ENCODE assay signal across 8 mouse cellular contexts in the genomic region with DNA sequence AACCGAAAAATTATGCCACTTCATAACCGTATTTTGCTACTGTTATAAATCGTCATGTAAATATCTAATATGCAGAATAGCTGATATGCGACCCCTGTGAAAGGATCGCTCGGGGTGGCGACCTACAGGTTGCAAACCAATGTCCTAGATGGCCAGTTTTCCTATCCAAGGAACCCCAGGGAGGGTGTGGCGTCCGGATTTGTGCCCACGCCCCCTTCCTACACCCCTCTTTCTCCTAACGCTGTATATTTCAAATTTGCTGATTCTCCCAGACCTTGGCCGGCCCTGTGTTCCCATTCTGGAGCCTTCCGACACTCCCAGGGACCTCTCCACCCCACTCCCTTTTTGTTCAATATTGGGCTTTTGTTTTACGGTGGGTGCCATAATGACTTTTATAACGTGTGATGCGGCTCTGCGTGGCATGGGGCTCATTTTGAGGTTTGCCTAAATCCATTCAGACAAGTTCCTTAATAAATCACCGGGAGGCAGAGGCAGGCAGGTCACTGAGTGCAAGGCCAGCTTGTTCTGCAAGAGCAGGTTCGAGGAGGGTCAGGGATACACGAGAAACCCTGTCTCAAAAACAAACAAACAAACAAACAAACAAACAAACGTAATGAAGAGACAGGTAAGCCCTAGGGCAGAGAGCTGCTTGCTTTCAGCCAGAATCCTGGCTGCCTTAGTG. TPM values are rescaled to one million over a fixed set of nuclear protein-coding genes. Genes with fewer than 3 reads are reported as not detected.
DNase-seq lines count a peak whose midpoint lies in the region; ATAC-seq and TF ChIP-seq lines count a peak whose summit lies in the region.

No protein-coding gene starts in this region.

- no peak for TF ChIP-seq POLR2A in kidney, adult 2 months (IDR thresholded peaks at IDR 0.05; ENCODE audit: low read depth, low read length)

- peaks cover 17% of the 10 kb centered on the region for H3K4me1 ChIP-seq in kidney, adult 2 months (ENCODE audit: control insufficient read depth, insufficient read depth, low read length)
- no peaks in the 10 kb centered on the region for H3K4me1 ChIP-seq in embryonic facial prominence, embryonic 11.5 days (ENCODE audit: control insufficient read depth, insufficient read depth, low read length)
- 0 out of 2 replicates have a peak, but pooled peaks cover 3% of the 10 kb centered on the region for H3K4me1 ChIP-seq in intestine, embryonic 16.5 days (ENCODE audit: control insufficient read depth, insufficient read depth, low read length)
- H3K4me1 ChIP-seq in midbrain, embryonic 16.5 days (ENCODE audit: control insufficient read depth, insufficient read depth, low read length): peaks cover 21% of the 10 kb centered on the region

- 9% methylated on average over 21 of the region's 21 CpGs for WGBS in kidney, adult 2 months
- whole genome bisulfite sequencing in embryonic facial prominence, embryonic 11.5 days: 26% methylated on average over 21 of the region's 21 CpGs
- WGBS in intestine, embryonic 16.5 days: 20% methylated on average over 21 of the region's 21 CpGs
- WGBS in midbrain, embryonic 16.5 days: 25% methylated on average over 21 of the region's 21 CpGs

- peak; percentile 67 for DNase-seq in kidney, adult 2 months
- no peak for DNase-seq in kidney, postnatal 14 days
- no peak for DNase-seq in embryonic facial prominence, embryonic 11.5 days (ENCODE audit: low spot score)
- no peak for DNase-seq in spleen, postnatal 36 days (ENCODE audit: low spot score in 2 of 2)

- no peaks in the 10 kb centered on the region for H3K27me3 ChIP-seq in kidney, adult 2 months (replicated peaks; ENCODE audit: control insufficient read depth, insufficient read depth, low read length)
- H3K27me3 ChIP-seq in embryonic facial prominence, embryonic 11.5 days (ENCODE audit: control insufficient read depth, insufficient read depth, low read length): no peaks in the 10 kb centered on the region
- H3K27me3 ChIP-seq in intestine, embryonic 16.5 days (replicated peaks; ENCODE audit: control insufficient read depth, insufficient read depth, low read length): peaks cover 16% of the 10 kb centered on the region
- no peaks in the 10 kb centered on the region for H3K27me3 ChIP-seq in midbrain, embryonic 16.5 days (ENCODE audit: control insufficient read depth, insufficient read depth, low read depth, low read length)

- peak overlapping the region; percentile 99 for H3K27ac ChIP-seq in kidney, adult 2 months (ENCODE audit: insufficient read depth, low read depth, low read length)
- no peak overlapping the region for H3K27ac ChIP-seq in embryonic facial prominence, embryonic 11.5 days (replicated peaks; ENCODE audit: low read depth, low read length)
- H3K27ac ChIP-seq in intestine, embryonic 16.5 days (ENCODE audit: low read length): no peak overlapping the region
- H3K27ac ChIP-seq in midbrain, embryonic 16.5 days (ENCODE audit: low read length): no peak overlapping the region; the same call in 1 of the 2 replicates

- TF ChIP-seq CTCF in kidney, adult 2 months (conservative IDR thresholded peaks at IDR 0.05; ENCODE audit: insufficient read depth, insufficient read length, low read depth, low read length): no peak

- H3K9me3 ChIP-seq in embryonic facial prominence, embryonic 11.5 days (replicated peaks; ENCODE audit: control insufficient read depth, low read length): no peaks in the 10 kb centered on the region
- H3K9me3 ChIP-seq in intestine, embryonic 16.5 days (ENCODE audit: control insufficient read depth, low read length): no peaks in the 10 kb centered on the region
- no peaks in the 10 kb centered on the region for H3K9me3 ChIP-seq in midbrain, embryonic 16.5 days (replicated peaks; ENCODE audit: control insufficient read depth, low read length, poor library complexity, severe bottlenecking)

- H3K36me3 ChIP-seq in kidney, adult 2 months (ENCODE audit: control insufficient read depth, insufficient read depth, low read length): no peaks in the 10 kb centered on the region
- no peaks in the 10 kb centered on the region for H3K36me3 ChIP-seq in embryonic facial prominence, embryonic 11.5 days (replicated peaks; ENCODE audit: control insufficient read depth, insufficient read depth, low read depth, low read length)
- H3K36me3 ChIP-seq in intestine, embryonic 16.5 days (ENCODE audit: control insufficient read depth, insufficient read depth, low read length): no peaks in the 10 kb centered on the region
- H3K36me3 ChIP-seq in midbrain, embryonic 16.5 days (ENCODE audit: control insufficient read depth, insufficient read depth, low read length): no peaks in the 10 kb centered on the region

- no peak for ATAC-seq in embryonic facial prominence, embryonic 11.5 days (replicated peaks; ENCODE audit: insufficient number of reproducible peaks, low FRiP score, low TSS enrichment, low read depth)
- ATAC-seq in intestine, embryonic 16.5 days: no peak
- ATAC-seq in midbrain, embryonic 16.5 days: no peak
- ATAC-seq in megakaryocyte-erythroid progenitor cell, adult 5-6 weeks (replicated peaks; ENCODE audit: low FRiP score, low TSS enrichment, poor library complexity, severe bottlenecking): no peak
- ATAC-seq in cerebellum, adult (ENCODE audit: insufficient number of reproducible peaks, low FRiP score, low TSS enrichment): no peak

- peak overlapping the region; percentile 55 for H3K9ac ChIP-seq in embryonic facial prominence, embryonic 11.5 days (replicated peaks; ENCODE audit: low read length)
- H3K9ac ChIP-seq in intestine, embryonic 16.5 days (ENCODE audit: low read depth, low read length): peak overlapping the region; percentile 73
- H3K9ac ChIP-seq in midbrain, embryonic 16.5 days (ENCODE audit: low read depth, low read length): peak overlapping the region; percentile 83

- H3K4me3 ChIP-seq in kidney, adult 2 months (ENCODE audit: insufficient read depth, low read depth, low read length): peak overlapping the region; percentile 94
- H3K4me3 ChIP-seq in embryonic facial prominence, embryonic 11.5 days (ENCODE audit: low read depth, low read length): peak overlapping the region; percentile 50
- H3K4me3 ChIP-seq in intestine, embryonic 16.5 days (ENCODE audit: low read length): peak overlapping the region; percentile 64
- H3K4me3 ChIP-seq in midbrain, embryonic 16.5 days (ENCODE audit: low read depth, low read length): peak overlapping the region; percentile 68

- peak overlapping the region; percentile 67 for H3K4me2 ChIP-seq in embryonic facial prominence, embryonic 11.5 days (ENCODE audit: low read depth, low read length)
- H3K4me2 ChIP-seq in intestine, embryonic 16.5 days (ENCODE audit: low read depth, low read length): peak overlapping the region; percentile 76
- H3K4me2 ChIP-seq in midbrain, embryonic 16.5 days (ENCODE audit: low read length): peak overlapping the region; percentile 71

RNA-seq across cellular contexts. Expression of gene Aldh4a1, which starts 0.9 kb away (rescaled TPM):
- polyA plus RNA-seq in kidney, adult 2 months (2012; rRNA removed): 517 and 605 TPM in 2 replicates
- 13.1 and 14.7 TPM in 2 replicates for polyA plus RNA-seq in embryonic facial prominence, embryonic 11.5 days (2014; fragmentation: Nextera tagmentation; extraction: Ambion mirVana)
- polyA plus RNA-seq in intestine, embryonic 16.5 days (2015; fragmentation: Nextera tagmentation; extraction: Ambion mirVana): 13.7 and 17.2 TPM in 2 replicates
- polyA plus RNA-seq in midbrain, embryonic 16.5 days (2015; fragmentation: Nextera tagmentation; extraction: Ambion mirVana): 23.5 and 27.0 TPM in 2 replicates
- total RNA-seq in megakaryocyte-erythroid progenitor cell, adult 5-6 weeks (2014; fragmentation: Nextera tagmentation): 8.0 and 13.2 TPM in 2 replicates
- 9.9 and 13.3 TPM in 2 replicates for total RNA-seq in megakaryocyte-erythroid progenitor cell, adult 5-6 weeks (2017)

RNA-seq across cellular contexts. Expression of gene Gm21969, which starts 20.6 kb away (rescaled TPM):
- 0.02 and 0.08 TPM in 2 replicates for polyA plus RNA-seq in kidney, adult 2 months (2012; rRNA removed)
- polyA plus RNA-seq in embryonic facial prominence, embryonic 11.5 days (2014; fragmentation: Nextera tagmentation; extraction: Ambion mirVana): not detected in 2 replicates
- polyA plus RNA-seq in intestine, embryonic 16.5 days (2015; fragmentation: Nextera tagmentation; extraction: Ambion mirVana): not detected in 2 replicates
- polyA plus RNA-seq in midbrain, embryonic 16.5 days (2015; fragmentation: Nextera tagmentation; extraction: Ambion mirVana): not detected in 2 replicates
- not detected in 2 replicates for total RNA-seq in megakaryocyte-erythroid progenitor cell, adult 5-6 weeks (2014; fragmentation: Nextera tagmentation)
- total RNA-seq in megakaryocyte-erythroid progenitor cell, adult 5-6 weeks (2017): not detected in 2 replicates

RNA-seq across cellular contexts. Expression of gene Tas1r2, which starts 29.8 kb away (rescaled TPM):
- 0.08 and 0.14 TPM in 2 replicates for polyA plus RNA-seq in kidney, adult 2 months (2012; rRNA removed)
- not detected in 2 replicates for polyA plus RNA-seq in embryonic facial prominence, embryonic 11.5 days (2014; fragmentation: Nextera tagmentation; extraction: Ambion mirVana)
- not detected in 2 replicates for polyA plus RNA-seq in intestine, embryonic 16.5 days (2015; fragmentation: Nextera tagmentation; extraction: Ambion mirVana)
- polyA plus RNA-seq in midbrain, embryonic 16.5 days (2015; fragmentation: Nextera tagmentation; extraction: Ambion mirVana): not detected in 2 replicates
- total RNA-seq in megakaryocyte-erythroid progenitor cell, adult 5-6 weeks (2014; fragmentation: Nextera tagmentation): not detected in 2 replicates
- total RNA-seq in megakaryocyte-erythroid progenitor cell, adult 5-6 weeks (2017): not detected in 2 replicates

Comparison
In these comparisons a context has a peak if more than half of its experiments do, and no peak if none do; other contexts are left out.
1. RNA of gene Aldh4a1, which starts 0.9 kb away (polyA plus RNA-seq): 517 to 605 TPM in kidney, adult 2 months; 23.5 to 27.0 TPM in midbrain, embryonic 16.5 days, 13.7 to 17.2 TPM in intestine, embryonic 16.5 days and 13.1 to 14.7 TPM in embryonic facial prominence, embryonic 11.5 days; every median in the first group is over 10 times any median in the second.
2. Peak in every context shown above with its lines, with median percentiles within 50 percentile points of each other: H3K4me3 ChIP-seq, H3K4me2 ChIP-seq and H3K9ac ChIP-seq.